Mouse (Mus musculus) midbrain, embryonic 14.5 days (tissue): ENCODE results near the gene Lpin2. TPM values are rescaled to one million over a fixed set of nuclear protein-coding genes. Genes with fewer than 3 reads are reported as not detected.

Source experiments
- ATAC-seq: fragments of 200-750 bp; cut with Nextera tagmentation; 2 replicates; pipeline ENCODE4 v1.8.0; 2017; ENCODE audit warnings: moderate number of reproducible peaks, moderate library complexity; ENCODE audit not compliant: low FRiP score, low TSS enrichment
- DNase-seq: peaks from one replicate; pipeline ENCODE4 v3.0.0-alpha.2; 2015
- H3K27ac ChIP-seq: fragments of 300-500 bp; sonication (generic); replicated peaks from 2 replicates; pipeline ENCODE4 v1.5.1; 2014; ENCODE audit warnings: mild to moderate bottlenecking, low read depth, low read length, moderate library complexity
- H3K27me3 ChIP-seq: fragments of 300-500 bp; sonication (generic); 2 replicates; pipeline ENCODE4 v1.6.1; 2014; ENCODE audit warnings: low read length, control low read depth, mixed read lengths; ENCODE audit not compliant: control insufficient read depth, insufficient read depth
- H3K36me3 ChIP-seq: fragments of 300-500 bp; sonication (generic); 2 replicates; pipeline ENCODE4 v1.6.1; 2014; ENCODE audit warnings: low read length, control low read depth; ENCODE audit not compliant: control insufficient read depth, insufficient read depth
- H3K4me1 ChIP-seq: fragments of 300-500 bp; sonication (generic); 2 replicates; pipeline ENCODE4 v1.6.1; 2014; ENCODE audit warnings: mild to moderate bottlenecking, antibody characterized with exemption, low read length, control low read depth; ENCODE audit not compliant: control insufficient read depth, insufficient read depth
- H3K4me2 ChIP-seq: fragments of 300-500 bp; sonication (generic); 2 replicates; pipeline ENCODE4 v1.6.1; 2014; ENCODE audit warnings: mild to moderate bottlenecking, low read length, moderate library complexity
- H3K4me3 ChIP-seq: fragments of 300-500 bp; sonication (generic); replicated peaks from 2 replicates; pipeline ENCODE4 v1.5.1; 2014; ENCODE audit warnings: low read depth, low read length
- H3K9ac ChIP-seq: fragments of 300-500 bp; sonication (generic); replicated peaks from 2 replicates; pipeline ENCODE4 v1.6.1; 2014; ENCODE audit warnings: mild to moderate bottlenecking, low read length, moderate library complexity
- H3K9me3 ChIP-seq: fragments of 300-500 bp; sonication (generic); 2 replicates; pipeline ENCODE4 v1.6.1; 2016; ENCODE audit warnings: low read length, control low read depth, mixed read lengths; ENCODE audit not compliant: control insufficient read depth
- WGBS: fragments of 180-500 bp; shearing (Covaris S2); extraction: QIAGEN DNeasy Blood & Tissue Kit; methylation state at CpG from one replicate; pipeline ENCODE4 v1.1.7; 2014; 5-methylcytosine and 5-hydroxymethylcytosine counted together
- polyA plus RNA-seq: library from polyadenylated mRNA; unstranded; fragments of >200 nt; fragmentation: Nextera tagmentation; extraction: Ambion mirVana; gene quantifications from 2 replicates; pipeline ENCODE4 v1.2.1, GENCODE M21; 2014

Lpin2 gene
- polyA plus RNA-seq, 1 experiment from 2014 or later: 42.9 TPM

GRCm38 (mm10) chr17:71164991-71165390 lies 17.4 kb upstream of the Lpin2 start:
- whole genome bisulfite sequencing: 88% methylated on average over 6 of the region's 6 CpGs
- Histone ChIP-seq H3K36me3 (no peaks in the 10 kb centered on the region), H3K4me3 (no peak overlapping the region), H3K9ac (no peak overlapping the region), H3K27me3 (no peaks in the 10 kb centered on the region), H3K9me3 (no peaks in the 10 kb centered on the region), H3K27ac (no peak overlapping the region), H3K4me1 (no peaks in the 10 kb centered on the region), H3K4me2 (no peak overlapping the region)
- ATAC-seq: no peak
- no peak for DNase-seq

- 88% methylated on average over 5 of the region's 5 CpGs for WGBS
- Histone ChIP-seq H3K9me3 (no peaks in the 10 kb centered on the region), H3K36me3 (no peaks in the 10 kb centered on the region), H3K27me3 (no peaks in the 10 kb centered on the region), H3K4me3 (no peak overlapping the region), H3K9ac (no peak overlapping the region), H3K4me1 (no peaks in the 10 kb centered on the region), H3K4me2 (no peak overlapping the region), H3K27ac (no peak overlapping the region)
- no peak for ATAC-seq
- no peak for DNase-seq
Measured at GRCm38 (mm10) chr17:71168205-71168815, 14.1 kb upstream of the Lpin2 start.

GRCm38 (mm10) chr17:71168846-71169245 lies 13.5 kb upstream of the Lpin2 start:
- H3K27me3 ChIP-seq: no peaks in the 10 kb centered on the region
- no peak overlapping the region for H3K4me3 ChIP-seq
- ATAC-seq (no peak), DNase-seq (no peak)
- no peak overlapping the region for H3K4me2 ChIP-seq
- H3K4me1 ChIP-seq: no peaks in the 10 kb centered on the region
- no peak overlapping the region for H3K27ac ChIP-seq
- H3K36me3 ChIP-seq: no peaks in the 10 kb centered on the region
- no peak overlapping the region for H3K9ac ChIP-seq
- no peaks in the 10 kb centered on the region for H3K9me3 ChIP-seq
- WGBS: 60% methylated on average over 9 of the region's 9 CpGs

- H3K4me2 ChIP-seq: no peak overlapping the region
- DNase-seq (no peak), ATAC-seq (no peak)
- H3K9me3 ChIP-seq: no peaks in the 10 kb centered on the region
- H3K9ac ChIP-seq: no peak overlapping the region
- no peak overlapping the region for H3K4me3 ChIP-seq
- no peaks in the 10 kb centered on the region for H3K36me3 ChIP-seq
- no peaks in the 10 kb centered on the region for H3K27me3 ChIP-seq
- H3K4me1 ChIP-seq: no peaks in the 10 kb centered on the region
- no peak overlapping the region for H3K27ac ChIP-seq
- WGBS: 98% methylated on average over 1 of the region's 1 CpGs
Measured at GRCm38 (mm10) chr17:71169639-71170038, 12.7 kb upstream of the Lpin2 start.

GRCm38 (mm10) chr17:71171161-71171560 lies 11.2 kb upstream of the Lpin2 start:
- ATAC-seq (no peak), DNase-seq (no peak)
- Histone ChIP-seq H3K4me2 (no peak overlapping the region), H3K4me3 (no peak overlapping the region), H3K9ac (no peak overlapping the region), H3K27me3 (no peaks in the 10 kb centered on the region), H3K27ac (no peak overlapping the region), H3K36me3 (no peaks in the 10 kb centered on the region), H3K9me3 (no peaks in the 10 kb centered on the region), H3K4me1 (no peaks in the 10 kb centered on the region)
- WGBS: 89% methylated on average over 4 of the region's 4 CpGs

GRCm38 (mm10) chr17:71177336-71177735 lies 5.0 kb upstream of the Lpin2 start:
- Histone ChIP-seq H3K4me3 (no peak overlapping the region), H3K9me3 (no peaks in the 10 kb centered on the region), H3K27ac (no peak overlapping the region), H3K27me3 (no peaks in the 10 kb centered on the region), H3K9ac (no peak overlapping the region), H3K4me2 (no peak overlapping the region), H3K4me1 (no peaks in the 10 kb centered on the region), H3K36me3 (no peaks in the 10 kb centered on the region)
- 32% methylated on average over 4 of the region's 4 CpGs for WGBS
- ATAC-seq (no peak), DNase-seq (no peak)

GRCm38 (mm10) chr17:71177949-71178348 lies 4.4 kb upstream of the Lpin2 start:
- 86% methylated on average over 2 of the region's 2 CpGs for WGBS
- H3K27ac ChIP-seq: no peak overlapping the region
- H3K9me3 ChIP-seq: no peaks in the 10 kb centered on the region

GRCm38 (mm10) chr17:71178530-71179181 lies 3.7 kb upstream of the Lpin2 start:
- H3K36me3 ChIP-seq: no peaks in the 10 kb centered on the region
- H3K4me3 ChIP-seq: no peak overlapping the region
- no peak overlapping the region for H3K4me2 ChIP-seq
- H3K4me1 ChIP-seq: peaks cover 5% of the 10 kb centered on the region; the same call in 1 of the 2 replicates
- H3K9ac ChIP-seq: no peak overlapping the region
- no peak for DNase-seq
- no peaks in the 10 kb centered on the region for H3K27me3 ChIP-seq
- no peak overlapping the region for H3K27ac ChIP-seq
- H3K9me3 ChIP-seq: no peaks in the 10 kb centered on the region
- ATAC-seq: no peak
- 59% methylated on average over 10 of the region's 10 CpGs for WGBS

More at GRCm38 (mm10) chr17:71177949-71178348, 4.4 kb upstream of the Lpin2 start:
- Histone ChIP-seq H3K4me1 (peaks cover 5% of the 10 kb centered on the region; the same call in 1 of the 2 replicates), H3K36me3 (no peaks in the 10 kb centered on the region), H3K9ac (no peak overlapping the region), H3K27me3 (no peaks in the 10 kb centered on the region), H3K4me3 (no peak overlapping the region), H3K4me2 (no peak overlapping the region)
- ATAC-seq (no peak), DNase-seq (no peak)
